In the genomic region with DNA sequence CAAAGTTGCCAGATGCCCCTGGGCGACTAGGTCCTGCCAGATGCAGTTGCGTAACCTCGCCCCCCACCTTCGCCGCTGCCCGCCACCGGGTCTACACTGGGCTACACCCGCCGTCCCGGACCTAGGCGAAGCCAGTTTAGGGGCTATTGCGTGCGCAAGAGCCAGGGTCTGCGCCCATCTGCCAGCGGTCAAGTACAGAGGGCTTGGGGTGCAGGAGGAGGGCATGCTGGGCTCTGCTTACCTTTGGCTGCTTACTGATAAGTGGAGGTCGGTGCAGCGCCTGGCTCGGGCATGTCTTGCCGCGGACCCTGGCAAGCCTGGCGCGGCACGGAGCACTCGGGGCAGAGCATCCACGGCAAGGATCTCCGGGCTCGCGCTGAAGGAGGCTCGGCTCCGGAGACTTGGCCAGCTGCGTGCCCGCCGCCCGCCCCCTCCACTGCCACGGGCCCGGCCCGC, we compare ENCODE assay signal across 9 mouse cellular contexts. TPM values are rescaled to one million over a fixed set of nuclear protein-coding genes. Genes with fewer than 3 reads are reported as not detected.
A peak's percentile ranks its signal among the peaks of the same experiment; 100 is the strongest.
DNase-seq lines count a peak whose midpoint lies in the region; ATAC-seq lines count a peak whose summit lies in the region.
"Had no signal": no experiment of that assay in that cellular context is flagged by ENCODE, and none has a peak within 500 bp of the region (broad histone marks: within the 10 kb centered on the region; RNA-seq: fewer than 3 reads in every experiment).

No protein-coding gene starts in this region.

- no peaks in the 10 kb centered on the region for H3K36me3 ChIP-seq in megakaryocyte, embryonic 14.5 days (replicated peaks; ENCODE audit: low read length)
- H3K36me3 ChIP-seq in heart, embryonic 16.5 days (ENCODE audit: control insufficient read depth, insufficient read depth), result no peaks in the 10 kb centered on the region
- no peaks in the 10 kb centered on the region for H3K36me3 ChIP-seq in liver, embryonic 15.5 days (replicated peaks)
- H3K36me3 ChIP-seq in stomach, embryonic 14.5 days (ENCODE audit: control insufficient read depth, insufficient read depth, low read length), result no peaks in the 10 kb centered on the region

- H3K4me3 ChIP-seq in megakaryocyte, embryonic 14.5 days (replicated peaks), result peak overlapping the region; percentile 85
- H3K4me3 ChIP-seq in heart, embryonic 16.5 days (ENCODE audit: low read length), result peak overlapping the region; percentile 58
- H3K4me3 ChIP-seq in liver, embryonic 15.5 days (replicated peaks), result peak overlapping the region; percentile 33
- peak overlapping the region; percentile 43 for H3K4me3 ChIP-seq in stomach, embryonic 14.5 days (ENCODE audit: low read depth, low read length)

- WGBS in heart, embryonic 16.5 days, result 1% methylated on average over 37 of the region's 37 CpGs
- 2% methylated on average over 37 of the region's 37 CpGs for WGBS in liver, embryonic 15.5 days (ENCODE audit: insufficient replicate concordance)
- WGBS in stomach, embryonic 14.5 days, result 2% methylated on average over 37 of the region's 37 CpGs

- peak; percentile 35 to 41 for DNase-seq in cerebellum, postnatal 14 days
- no peak for DNase-seq in cerebellum, postnatal 36 days
- DNase-seq in urinary bladder, adult 18-20 months (ENCODE audit: low spot score in 2 of 2), result no peak

- H3K27me3 ChIP-seq in megakaryocyte, embryonic 14.5 days (replicated peaks), result peaks cover 42% of the 10 kb centered on the region
- peaks cover 21% of the 10 kb centered on the region for H3K27me3 ChIP-seq in heart, embryonic 16.5 days (ENCODE audit: control insufficient read depth, insufficient read depth, low read length)
- H3K27me3 ChIP-seq in liver, embryonic 15.5 days, result peaks cover 34% of the 10 kb centered on the region
- peaks cover 5% of the 10 kb centered on the region; the same call in 1 of the 2 replicates for H3K27me3 ChIP-seq in stomach, embryonic 14.5 days (ENCODE audit: control insufficient read depth, insufficient read depth, low read length)

- peak overlapping the region; percentile 59 for H3K9ac ChIP-seq in heart, embryonic 16.5 days (ENCODE audit: low read length)
- H3K9ac ChIP-seq in liver, embryonic 15.5 days, result no peak overlapping the region
- H3K9ac ChIP-seq in stomach, embryonic 14.5 days (replicated peaks; ENCODE audit: low read depth, low read length), result 0 out of 2 replicates have a peak overlapping the region, but pooled peaks have one; percentile 14

- no peak for ATAC-seq in megakaryocyte, adult 5-6 weeks (ENCODE audit: poor library complexity, severe bottlenecking)
- ATAC-seq in heart, embryonic 16.5 days (replicated peaks; ENCODE audit: extremely low read depth, insufficient read depth, low FRiP score), result peak; percentile 37; the same call in 1 of the 2 replicates
- no peak for ATAC-seq in liver, embryonic 15.5 days (ENCODE audit: insufficient read depth)
- ATAC-seq in stomach, embryonic 14.5 days (ENCODE audit: insufficient number of reproducible peaks, insufficient read depth, low FRiP score, low read depth), result peak; percentile 25; the same call in 1 of the 2 replicates

- peaks cover 11% of the 10 kb centered on the region; the same call in 1 of the 2 replicates for H3K9me3 ChIP-seq in megakaryocyte, embryonic 14.5 days
- no peaks in the 10 kb centered on the region for H3K9me3 ChIP-seq in heart, embryonic 16.5 days (replicated peaks; ENCODE audit: control insufficient read depth, low read length)
- H3K9me3 ChIP-seq in liver, embryonic 15.5 days (replicated peaks), result no peaks in the 10 kb centered on the region
- no peaks in the 10 kb centered on the region for H3K9me3 ChIP-seq in stomach, embryonic 14.5 days (ENCODE audit: control insufficient read depth, low read depth, low read length)

- peak overlapping the region; percentile 88 for H3K4me2 ChIP-seq in heart, embryonic 16.5 days (ENCODE audit: low read depth, low read length)
- peak overlapping the region; percentile 50 for H3K4me2 ChIP-seq in liver, embryonic 15.5 days
- peak overlapping the region; percentile 97 for H3K4me2 ChIP-seq in stomach, embryonic 14.5 days (replicated peaks; ENCODE audit: low read depth, low read length)

- peaks cover 21% of the 10 kb centered on the region for H3K4me1 ChIP-seq in megakaryocyte, embryonic 14.5 days
- H3K4me1 ChIP-seq in heart, embryonic 16.5 days (ENCODE audit: control insufficient read depth, insufficient read depth, low read length), result peaks cover 6% of the 10 kb centered on the region
- peaks cover 4% of the 10 kb centered on the region for H3K4me1 ChIP-seq in liver, embryonic 15.5 days (replicated peaks)
- H3K4me1 ChIP-seq in stomach, embryonic 14.5 days (ENCODE audit: control insufficient read depth, insufficient read depth, low read length), result peaks cover 5% of the 10 kb centered on the region; the same call in 1 of the 2 replicates

- H3K27ac ChIP-seq in heart, embryonic 16.5 days (ENCODE audit: low read length), result no peak overlapping the region
- no peak overlapping the region for H3K27ac ChIP-seq in liver, embryonic 15.5 days (replicated peaks)
- H3K27ac ChIP-seq in stomach, embryonic 14.5 days (ENCODE audit: low read length), result no peak overlapping the region

RNA-seq across cellular contexts. Expression of gene Fam196a, which starts 0.7 kb away (rescaled TPM):
- not detected in 2 replicates for polyA plus RNA-seq in megakaryocyte, embryonic 14.5 days (2012; ENCODE audit: insufficient read depth, low replicate concordance)
- total RNA-seq in megakaryocyte, adult 5-6 weeks (2015), result not detected in 2 replicates
- total RNA-seq in megakaryocyte, adult 5-6 weeks (2017), result 0.04 TPM in 1 of 2 replicates, not detected in the other
- polyA plus RNA-seq in heart, embryonic 16.5 days (2015; fragmentation: Nextera tagmentation; extraction: Ambion mirVana), result 1.3 and 1.5 TPM in 2 replicates
- 0.13 and 0.22 TPM in 2 replicates for polyA plus RNA-seq in liver, embryonic 15.5 days (2015; fragmentation: Nextera tagmentation; extraction: Ambion mirVana)
- 4.4 and 4.8 TPM in 2 replicates for polyA plus RNA-seq in stomach, embryonic 14.5 days (2014; fragmentation: Nextera tagmentation; extraction: Ambion mirVana)
- total RNA-seq: neutrophil, adult 5-6 weeks had no signal

Comparison
In these comparisons a context has a peak if more than half of its experiments do, and no peak if none do; other contexts are left out.
1. DNase-seq: peak in cerebellum, postnatal 14 days (2 of 2); none in cerebellum, postnatal 36 days (0 of 2) and urinary bladder, adult 18-20 months (0 of 2).
2. H3K4me3 ChIP-seq: peak in every context shown above with its lines; median percentile 85 in megakaryocyte, embryonic 14.5 days; 58 in heart, embryonic 16.5 days; 43 in stomach, embryonic 14.5 days; 33 in liver, embryonic 15.5 days.
3. ATAC-seq: peak in heart, embryonic 16.5 days (single experiment) and stomach, embryonic 14.5 days (single experiment); none in megakaryocyte, adult 5-6 weeks (single experiment) and liver, embryonic 15.5 days (single experiment).
4. Peak in every context shown above with its lines, with median percentiles within 50 percentile points of each other: H3K4me2 ChIP-seq.